Mouse (Mus musculus) testis, adult 2 months (tissue): ENCODE measurements around the gene Hoxa4. TPM values are rescaled to one million over a fixed set of nuclear protein-coding genes. Genes with fewer than 3 reads are reported as not detected.

ENCODE experiments used
- H3K27ac ChIP-seq: fragments of 200-500 bp; 2 replicates; pipeline ENCODE4 v1.5.1; 2012; ENCODE audit warnings: low read depth, low read length; ENCODE audit not compliant: control insufficient read depth, insufficient read depth
- H3K27me3 ChIP-seq: fragments of 200-500 bp; 2 replicates; pipeline ENCODE4 v1.6.1; 2012; ENCODE audit warnings: mild to moderate bottlenecking, low read length, moderate library complexity; ENCODE audit not compliant: control insufficient read depth, insufficient read depth
- H3K36me3 ChIP-seq: fragments of 200-500 bp; 2 replicates; pipeline ENCODE4 v1.6.1; 2012; ENCODE audit warnings: mild to moderate bottlenecking, low read length; ENCODE audit not compliant: control insufficient read depth, insufficient read depth
- H3K4me1 ChIP-seq: fragments of 200-500 bp; 2 replicates; pipeline ENCODE4 v1.6.1; 2012; ENCODE audit warnings: low read length; ENCODE audit not compliant: control insufficient read depth, insufficient read depth
- H3K4me3 ChIP-seq: fragments of 200-500 bp; 2 replicates; pipeline ENCODE4 v1.5.1; 2012; ENCODE audit warnings: low read depth, mild to moderate bottlenecking, low read length, moderate library complexity, mixed read lengths; ENCODE audit not compliant: control insufficient read depth
- CTCF ChIP-seq: fragments of 200-500 bp; IDR thresholded peaks from 2 replicates; pipeline ENCODE4 v1.5.1; 2012; ENCODE audit warnings: low read depth, mild to moderate bottlenecking, inconsistent platforms, low read length, moderate library complexity; ENCODE audit not compliant: control insufficient read depth, insufficient read depth, insufficient replicate concordance
- POLR2A ChIP-seq: fragments of 200-500 bp; IDR thresholded peaks from 2 replicates; pipeline ENCODE4 v1.6.1; 2012; ENCODE audit warnings: low read depth, mild to moderate bottlenecking, inconsistent platforms, low read length, moderate library complexity; ENCODE audit not compliant: control insufficient read depth
- polyA plus RNA-seq: library from polyadenylated mRNA; depleted of rRNA; stranded (reverse); fragments of >200 nt; gene quantifications from 2 replicates; pipeline ENCODE4 v1.2.3, GENCODE M21; 2012

The Hoxa4 gene
- polyA plus RNA-seq, 1 experiment: 65.3 TPM

GRCm38 (mm10) chr6:52232568-52232965 is 41.0 kb upstream of the Hoxa4 start:
- no peak overlapping the region for H3K27ac ChIP-seq
- H3K4me3 ChIP-seq: no peak overlapping the region
- peaks cover 25% of the 10 kb centered on the region for H3K27me3 ChIP-seq
- no peaks in the 10 kb centered on the region for H3K36me3 ChIP-seq
- no peak for TF ChIP-seq POLR2A
- no peak for TF ChIP-seq CTCF
- H3K4me1 ChIP-seq: peaks cover 5% of the 10 kb centered on the region

GRCm38 (mm10) chr6:52231885-52232567 is 40.5 kb upstream of the Hoxa4 start:
- TF ChIP-seq CTCF (no peak), POLR2A (no peak)
- H3K4me1 ChIP-seq: peaks cover 5% of the 10 kb centered on the region
- no peak overlapping the region for H3K27ac ChIP-seq
- H3K36me3 ChIP-seq: no peaks in the 10 kb centered on the region
- no peak overlapping the region for H3K4me3 ChIP-seq
- H3K27me3 ChIP-seq: peaks cover 25% of the 10 kb centered on the region

- Histone ChIP-seq H3K4me3 (no peak within 1 kb of the TSS), H3K27me3 (peaks cover 29% of the 10 kb centered on the region), H3K27ac (no peak within 1 kb of the TSS), H3K4me1 (peaks cover 8% of the 10 kb centered on the region), H3K36me3 (no peaks in the 10 kb centered on the region)
- TF ChIP-seq POLR2A: no peak
- no peak for TF ChIP-seq CTCF
Measured at GRCm38 (mm10) chr6:52230516-52231165, 39.1 kb upstream of the Hoxa4 start, which contains the start of gene Hoxa9. Gene Hoxa9, minus strand, starts transcription at chr6:52231089.

- H3K27me3 ChIP-seq: peaks cover 37% of the 10 kb centered on the region
Measured at GRCm38 (mm10) chr6:52229558-52230416, 38.2 kb upstream of the Hoxa4 start.

GRCm38 (mm10) chr6:52228475-52229465 is 37.2 kb upstream of the Hoxa4 start:
- H3K4me3 ChIP-seq: no peak overlapping the region; the same call in 1 of the 2 replicates
- no peaks in the 10 kb centered on the region for H3K36me3 ChIP-seq
- H3K4me1 ChIP-seq: peaks cover 7% of the 10 kb centered on the region
- TF ChIP-seq POLR2A (no peak), CTCF (no peak)
- no peak overlapping the region for H3K27ac ChIP-seq
- H3K27me3 ChIP-seq: peaks cover 37% of the 10 kb centered on the region

More at GRCm38 (mm10) chr6:52229558-52230416, 38.2 kb upstream of the Hoxa4 start:
- peaks cover 10% of the 10 kb centered on the region for H3K4me1 ChIP-seq
- H3K36me3 ChIP-seq: no peaks in the 10 kb centered on the region
- TF ChIP-seq POLR2A (no peak), CTCF (no peak)
- no peak overlapping the region for H3K27ac ChIP-seq
- H3K4me3 ChIP-seq: peak overlapping the region; percentile 2; the same call in 1 of the 2 replicates

- TF ChIP-seq CTCF (no peak), POLR2A (no peak)
- peaks cover 30% of the 10 kb centered on the region for H3K27me3 ChIP-seq
- H3K4me3 ChIP-seq: no peak overlapping the region
- peaks cover 7% of the 10 kb centered on the region for H3K4me1 ChIP-seq
- H3K27ac ChIP-seq: no peak overlapping the region
- H3K36me3 ChIP-seq: no peaks in the 10 kb centered on the region
Measured at GRCm38 (mm10) chr6:52227470-52228222, 36.1 kb upstream of the Hoxa4 start.
